Comparison of ENCODE assay signal across 31 mouse cellular contexts in genomic region chr5:52674384-52675069, GRCm38 (mm10). TPM values are rescaled to one million over a fixed set of nuclear protein-coding genes. Genes with fewer than 3 reads are reported as not detected.
DNase-seq lines count a peak whose midpoint lies in the region; ATAC-seq lines count a peak whose summit lies in the region.
"Had no signal": no experiment of that assay in that cellular context is flagged by ENCODE, and none has a peak within 500 bp of the region (broad histone marks: within the 10 kb centered on the region; RNA-seq: fewer than 3 reads in every experiment).

No protein-coding gene starts in this region.

- no peak overlapping the region for H3K4me3 ChIP-seq in hindbrain, embryonic 10.5 days
- H3K4me3 ChIP-seq in hindbrain, embryonic 12.5 days = no peak overlapping the region
- no peak overlapping the region for H3K4me3 ChIP-seq in midbrain, embryonic 11.5 days (ENCODE audit: low read depth, low read length)
- H3K4me3 ChIP-seq in midbrain, embryonic 16.5 days (ENCODE audit: low read depth, low read length) = no peak overlapping the region
- H3K4me3 ChIP-seq: erythroblast, embryonic 14.5 days; forebrain, embryonic 12.5 days; heart, embryonic 12.5 days; intestine, embryonic 15.5 days; limb, embryonic 10.5 days; limb, embryonic 15.5 days; myocyte had no signal

- DNase-seq in hindbrain, embryonic 10.5 days (ENCODE audit: low spot score) = no peak
- peak; percentile 84 for DNase-seq in midbrain, embryonic 11.5 days (ENCODE audit: low spot score, missing footprints)
- peak; percentile 78 for DNase-seq in ZHBTc4 (ENCODE audit: low read depth, low spot score)
- DNase-seq in monocyte, adult 2 months (ENCODE audit: low read depth in 1 of 2, low spot score in 2 of 2) = peak; percentile 4 to 5
- no peak for DNase-seq in urinary bladder, postnatal 25 days (ENCODE audit: low spot score)
- DNase-seq: adrenal gland, postnatal 25 days; cerebellum, adult 8-10 months; cerebellum, postnatal 25 days; gastrocnemius, postnatal 14 days; heart, postnatal 4 days; kidney, adult 8-10 months; kidney, postnatal 10 days; layer of hippocampus, postnatal 36 days; lung, embryonic 14.5 days; midbrain, embryonic 14.5 days; retina, postnatal 1 day; right cerebral cortex, postnatal 14 days; thymus, postnatal 4 days had no signal

- no peak overlapping the region for H3K9ac ChIP-seq in hindbrain, embryonic 12.5 days
- no peak overlapping the region for H3K9ac ChIP-seq in midbrain, embryonic 11.5 days (ENCODE audit: low read length)
- H3K9ac ChIP-seq in midbrain, embryonic 16.5 days (ENCODE audit: low read depth, low read length) = no peak overlapping the region
- H3K9ac ChIP-seq: forebrain, embryonic 12.5 days; heart, embryonic 12.5 days; intestine, embryonic 15.5 days; limb, embryonic 15.5 days; liver, embryonic 14.5 days; lung, embryonic 14.5 days had no signal

- peaks cover 17% of the 10 kb centered on the region for H3K4me1 ChIP-seq in hindbrain, embryonic 10.5 days (replicated peaks)
- no peaks in the 10 kb centered on the region for H3K4me1 ChIP-seq in hindbrain, embryonic 12.5 days
- peaks cover 9% of the 10 kb centered on the region; the same call in 1 of the 2 replicates for H3K4me1 ChIP-seq in midbrain, embryonic 11.5 days (ENCODE audit: control insufficient read depth, insufficient read depth, low read length)
- no peaks in the 10 kb centered on the region; the same call in 1 of the 2 replicates for H3K4me1 ChIP-seq in midbrain, embryonic 16.5 days (ENCODE audit: control insufficient read depth, insufficient read depth, low read length)
- H3K4me1 ChIP-seq: heart, embryonic 12.5 days; intestine, embryonic 15.5 days; limb, embryonic 10.5 days; limb, embryonic 15.5 days had no signal

- no peak for ATAC-seq in hindbrain, embryonic 12.5 days (ENCODE audit: low FRiP score)
- ATAC-seq in midbrain, embryonic 11.5 days (ENCODE audit: low FRiP score) = no peak
- no peak for ATAC-seq in midbrain, embryonic 16.5 days
- no peak for ATAC-seq in cerebellum, adult (ENCODE audit: insufficient number of reproducible peaks, low FRiP score, low TSS enrichment)
- ATAC-seq: CD4-positive, CD25-positive, alpha-beta regulatory T cell, adult 4 months; hindbrain, postnatal 0 days; intestine, embryonic 15.5 days had no signal

- H3K36me3 ChIP-seq in hindbrain, embryonic 10.5 days = no peaks in the 10 kb centered on the region
- H3K36me3 ChIP-seq in hindbrain, embryonic 12.5 days = no peaks in the 10 kb centered on the region
- no peaks in the 10 kb centered on the region for H3K36me3 ChIP-seq in midbrain, embryonic 11.5 days (ENCODE audit: control insufficient read depth, insufficient read depth, low read length)
- H3K36me3 ChIP-seq in midbrain, embryonic 16.5 days (ENCODE audit: control insufficient read depth, insufficient read depth, low read length) = no peaks in the 10 kb centered on the region
- H3K36me3 ChIP-seq: forebrain, embryonic 12.5 days; heart, embryonic 12.5 days; intestine, embryonic 15.5 days; limb, embryonic 10.5 days; limb, embryonic 15.5 days had no signal

- no peak overlapping the region for H3K4me2 ChIP-seq in hindbrain, embryonic 12.5 days (replicated peaks)
- H3K4me2 ChIP-seq in midbrain, embryonic 11.5 days = no peak overlapping the region
- H3K4me2 ChIP-seq in midbrain, embryonic 16.5 days (ENCODE audit: low read length) = no peak overlapping the region
- H3K4me2 ChIP-seq: forebrain, embryonic 12.5 days; heart, embryonic 12.5 days; intestine, embryonic 15.5 days; limb, embryonic 15.5 days; lung, embryonic 14.5 days had no signal

- no peaks in the 10 kb centered on the region for H3K27me3 ChIP-seq in hindbrain, embryonic 10.5 days (ENCODE audit: insufficient read depth, poor library complexity, severe bottlenecking)
- H3K27me3 ChIP-seq in hindbrain, embryonic 12.5 days = peaks cover 3% of the 10 kb centered on the region; the same call in 1 of the 2 replicates
- H3K27me3 ChIP-seq in midbrain, embryonic 11.5 days (ENCODE audit: control insufficient read depth, insufficient read depth, low read length) = no peaks in the 10 kb centered on the region
- H3K27me3 ChIP-seq in midbrain, embryonic 16.5 days (ENCODE audit: control insufficient read depth, insufficient read depth, low read depth, low read length) = no peaks in the 10 kb centered on the region
- H3K27me3 ChIP-seq: forebrain, embryonic 12.5 days; intestine, embryonic 15.5 days had no signal

- WGBS in hindbrain, embryonic 10.5 days = 44% methylated on average over 4 of the region's 4 CpGs
- 44% methylated on average over 4 of the region's 4 CpGs for WGBS in hindbrain, embryonic 12.5 days
- 37% methylated on average over 4 of the region's 4 CpGs for WGBS in midbrain, embryonic 11.5 days
- WGBS in midbrain, embryonic 16.5 days = 38% methylated on average over 4 of the region's 4 CpGs

- peak overlapping the region; percentile 43; the same call in 1 of the 2 replicates for H3K27ac ChIP-seq in hindbrain, embryonic 10.5 days
- H3K27ac ChIP-seq in hindbrain, embryonic 12.5 days = no peak overlapping the region
- no peak overlapping the region for H3K27ac ChIP-seq in midbrain, embryonic 11.5 days (ENCODE audit: low read depth, low read length)
- no peak overlapping the region for H3K27ac ChIP-seq in midbrain, embryonic 16.5 days (ENCODE audit: low read length)
- H3K27ac ChIP-seq: forebrain, embryonic 12.5 days; hindbrain, postnatal 0 days; intestine, embryonic 15.5 days; limb, embryonic 10.5 days; limb, embryonic 15.5 days; liver, embryonic 14.5 days had no signal

- no peaks in the 10 kb centered on the region for H3K9me3 ChIP-seq in hindbrain, embryonic 10.5 days
- H3K9me3 ChIP-seq in hindbrain, embryonic 12.5 days (replicated peaks) = no peaks in the 10 kb centered on the region
- H3K9me3 ChIP-seq in midbrain, embryonic 11.5 days (ENCODE audit: control insufficient read depth, low read length) = no peaks in the 10 kb centered on the region
- no peaks in the 10 kb centered on the region for H3K9me3 ChIP-seq in midbrain, embryonic 16.5 days (replicated peaks; ENCODE audit: control insufficient read depth, low read length, poor library complexity, severe bottlenecking)
- H3K9me3 ChIP-seq: forebrain, embryonic 12.5 days; heart, embryonic 12.5 days; intestine, embryonic 15.5 days; limb, embryonic 10.5 days; limb, embryonic 15.5 days had no signal

RNA-seq across cellular contexts. Expression of gene Sepsecs, which starts 5.0 kb away (rescaled TPM):
- 7.4 and 9.3 TPM in 2 replicates for polyA plus RNA-seq in hindbrain, embryonic 10.5 days (2016; fragmentation: Nextera tagmentation; extraction: Ambion mirVana)
- 8.6 and 9.2 TPM in 2 replicates for polyA plus RNA-seq in hindbrain, embryonic 12.5 days (2016; fragmentation: Nextera tagmentation; extraction: Ambion mirVana)
- polyA plus RNA-seq in midbrain, embryonic 11.5 days (2014; fragmentation: Nextera tagmentation; extraction: Ambion mirVana) = 8.0 and 8.7 TPM in 2 replicates
- polyA plus RNA-seq in midbrain, embryonic 16.5 days (2015; fragmentation: Nextera tagmentation; extraction: Ambion mirVana) = 7.4 and 7.9 TPM in 2 replicates

Comparison
In these comparisons a context has a peak if more than half of its experiments do, and no peak if none do; other contexts are left out.
1. DNase-seq: peak in midbrain, embryonic 11.5 days (single experiment), ZHBTc4 (single experiment) and monocyte, adult 2 months (2 of 2); none in hindbrain, embryonic 10.5 days (single experiment) and urinary bladder, postnatal 25 days (single experiment).